Mouse (Mus musculus) T-helper 2 cell (primary cell): ENCODE measurements at regions not wholly inside any gene's neighbourhood (a gene's known extent, or its start where the extent isn't known, plus 50 kb on each side); places are given as distances from the start of the nearest gene placed in this dataset.

ENCODE experiments used
- in situ Hi-C: fragments of 300-600 bp; cut with MboI, MseI; formaldehyde crosslinking; loops from one replicate; pipeline ENCODE4 v1.15.1; 2025; ENCODE audit warnings: high pct_unique_total_duplicates

GRCm38 (mm10) chr4:125932036-125932756 is 92.2 kb upstream of the Csf3r start:
- in situ Hi-C loops: no loop called here

DNA sequence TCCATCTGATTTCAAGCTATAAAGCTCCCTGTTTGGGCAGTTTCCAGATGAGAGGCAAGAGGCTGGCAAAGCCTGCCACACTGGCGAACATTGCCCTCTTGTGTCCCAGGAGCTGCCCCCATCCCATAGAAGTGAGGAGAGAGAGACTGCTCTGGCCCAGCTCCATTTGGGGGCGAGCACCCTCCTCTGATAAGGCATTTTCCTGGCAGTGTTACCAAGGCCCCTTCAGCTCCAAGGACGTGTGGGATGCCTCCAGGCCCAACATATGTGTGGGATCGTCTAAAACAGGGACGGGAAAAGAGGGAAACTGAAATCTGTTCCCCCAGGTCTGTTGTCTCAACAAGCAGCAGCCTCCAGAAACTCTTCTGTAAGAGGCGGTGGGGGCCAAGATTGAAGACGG is 88.0 kb upstream of the Csf3r start:
- in situ Hi-C loops: no loop called here

DNA sequence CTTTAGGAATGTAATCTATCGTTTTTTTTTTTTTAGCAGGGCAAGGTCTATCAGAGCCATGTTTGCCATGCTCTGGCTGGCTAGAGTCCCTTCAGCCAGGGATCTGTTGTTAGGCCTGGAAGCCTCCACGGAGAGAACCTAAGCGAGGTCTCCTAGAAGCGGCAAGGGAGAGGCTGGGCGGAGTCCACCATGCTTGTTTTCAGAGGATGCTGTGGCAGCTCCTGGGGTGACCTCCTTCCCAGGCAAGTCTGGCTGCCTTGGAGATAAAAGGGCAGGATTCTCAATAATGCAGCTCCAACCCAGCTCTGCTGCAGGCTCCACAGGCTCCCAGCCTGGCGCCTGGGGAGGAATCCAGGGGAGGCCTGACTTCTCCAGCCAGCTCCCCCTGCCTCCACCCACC is 86.2 kb upstream of the Csf3r start:
- in situ Hi-C loops: no loop called here

- in situ Hi-C loops: no loop called here
Measured at GRCm38 (mm10) chr4:125941266-125941665, 83.1 kb upstream of the Csf3r start.

DNA sequence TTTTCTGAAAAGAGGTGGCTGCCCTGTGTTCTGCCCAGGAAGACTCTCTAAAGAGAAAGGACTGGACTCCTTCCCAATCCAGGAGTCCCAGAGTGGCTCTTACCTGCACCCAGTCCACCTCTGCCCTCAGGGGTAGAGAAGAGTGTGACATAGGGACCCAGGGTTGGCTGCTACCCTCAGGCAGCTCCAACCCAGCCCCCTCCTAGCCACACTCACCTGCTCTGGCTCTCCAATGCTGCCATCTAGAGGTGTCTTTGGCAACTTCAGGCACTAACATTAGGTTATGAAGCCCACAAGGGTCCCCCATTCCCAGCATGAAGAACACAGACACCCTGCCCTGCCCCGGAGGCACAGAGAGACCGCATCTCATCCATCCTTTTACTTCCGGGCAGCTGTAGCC is 82.4 kb upstream of the Csf3r start:
- in situ Hi-C loops: no loop called here

DNA sequence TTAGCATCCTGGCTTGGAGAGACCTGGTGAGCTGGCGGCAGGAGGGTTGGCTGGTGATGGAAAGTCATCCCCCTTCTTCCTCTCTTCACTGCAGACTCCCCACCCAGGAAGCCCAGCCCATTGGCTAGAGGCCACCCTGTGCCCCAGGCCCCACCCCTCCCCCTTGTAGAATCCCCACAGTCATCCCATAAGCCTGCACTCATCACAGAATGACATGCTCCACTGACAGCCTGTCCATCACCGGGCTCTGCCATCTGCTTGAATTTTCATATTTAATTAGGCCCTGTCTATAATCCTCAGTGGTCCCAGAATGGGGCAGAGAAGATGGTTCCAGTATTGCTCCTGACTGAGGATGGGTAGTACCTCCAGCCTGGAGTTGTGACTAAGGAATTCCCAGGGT is 79.3 kb upstream of the Csf3r start:
- in situ Hi-C loops: no loop called here

DNA sequence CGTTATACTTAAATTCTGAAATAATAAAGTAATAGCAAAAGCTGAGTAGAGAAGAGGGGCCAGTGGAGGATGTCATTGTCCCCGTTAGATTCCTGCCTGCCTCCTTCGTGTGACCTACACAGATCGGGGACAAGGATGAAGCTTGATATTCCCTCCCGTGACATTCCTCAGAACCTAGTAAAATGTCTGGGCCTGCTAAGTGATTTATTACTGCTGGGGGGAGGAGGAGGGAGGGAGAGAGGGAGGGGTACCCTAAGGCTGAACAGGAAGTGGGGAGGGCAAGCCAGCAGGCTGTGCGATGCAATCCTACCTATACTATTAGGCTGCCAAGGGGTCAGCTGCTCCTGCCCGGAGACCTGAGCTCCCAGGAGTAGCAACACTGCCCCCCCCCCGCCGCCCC is 64.9 kb upstream of the Csf3r start:
- in situ Hi-C loops: no loop called here

- in situ Hi-C loops: no loop called here
Measured at GRCm38 (mm10) chr4:125960704-125961279, 63.6 kb upstream of the Csf3r start.

- in situ Hi-C loops: no loop called here
Measured at GRCm38 (mm10) chr4:125962677-125963076, 61.7 kb upstream of the Csf3r start.
